Mouse (Mus musculus) C2C12 (cell line): Measurements from ENCODE around the gene Resf1. TPM values are rescaled to one million over a fixed set of nuclear protein-coding genes. Genes with fewer than 3 reads are reported as not detected.

Source experiments
- H3K27me3 ChIP-seq: one replicate; pipeline ENCODE4 v1.6.1; 2011; ENCODE audit not compliant: control insufficient read depth, insufficient read depth, insufficient read length
- H3K36me3 ChIP-seq: one replicate; pipeline ENCODE4 v1.6.1; 2011; ENCODE audit not compliant: control insufficient read depth, insufficient read depth
- H3K4me3 ChIP-seq: one replicate; pipeline ENCODE4 v1.5.1; 2011; ENCODE audit warnings: mild to moderate bottlenecking, control low read depth; ENCODE audit not compliant: poor library complexity, insufficient read depth, severe bottlenecking
- H3K79me2 ChIP-seq: one replicate; pipeline ENCODE4 v1.6.1; 2011; ENCODE audit not compliant: control insufficient read depth, insufficient read depth
- H3K79me3 ChIP-seq: one replicate; pipeline ENCODE4 v1.6.1; 2011; ENCODE audit warnings: low read depth, control low read depth
- H3ac ChIP-seq: one replicate; pipeline ENCODE3; 2011; ENCODE audit warnings: low read depth; ENCODE audit not compliant: control insufficient read depth, insufficient read length
- CEBPB ChIP-seq: IDR thresholded peaks from one replicate; pipeline ENCODE4 v1.6.1; 2011; ENCODE audit warnings: low read depth, mild to moderate bottlenecking, control low read depth, moderate library complexity
- CTCF ChIP-seq: IDR thresholded peaks from one replicate; pipeline ENCODE4 v1.5.1; 2011; ENCODE audit not compliant: control insufficient read depth, insufficient read depth, insufficient read length
- FOSL1 ChIP-seq: IDR thresholded peaks from one replicate; pipeline ENCODE4 v1.8.0; 2011; ENCODE audit warnings: mild to moderate bottlenecking, low read length; ENCODE audit not compliant: poor library complexity, insufficient read depth, severe bottlenecking
- MAX ChIP-seq: IDR thresholded peaks from one replicate; pipeline ENCODE4 v1.6.1; 2011; ENCODE audit warnings: mild to moderate bottlenecking, control low read depth
- MYOD1 ChIP-seq: IDR thresholded peaks from one replicate; pipeline ENCODE4 v1.6.1; 2011; ENCODE audit warnings: low read depth; ENCODE audit not compliant: control insufficient read depth, insufficient read length
- MYOG ChIP-seq: IDR thresholded peaks from one replicate; pipeline ENCODE4 v1.6.1; 2011; ENCODE audit not compliant: control insufficient read depth, insufficient read length; ENCODE audit errors: extremely low read depth
- USF1 ChIP-seq: IDR thresholded peaks from one replicate; pipeline ENCODE4 v1.6.1; 2011; ENCODE audit warnings: low read depth, mild to moderate bottlenecking, control low read depth, moderate library complexity
- polyA plus RNA-seq: library from polyadenylated mRNA; unstranded; fragments of >200 nt; fragmentation: generic; extraction: Trizol; gene quantifications from one replicate; pipeline ENCODE4 v1.2.1, GENCODE M21; 2012; ENCODE audit warnings: missing spikeins

The Resf1 gene
- polyA plus RNA-seq, 1 experiment: 4.3 TPM

DNA sequence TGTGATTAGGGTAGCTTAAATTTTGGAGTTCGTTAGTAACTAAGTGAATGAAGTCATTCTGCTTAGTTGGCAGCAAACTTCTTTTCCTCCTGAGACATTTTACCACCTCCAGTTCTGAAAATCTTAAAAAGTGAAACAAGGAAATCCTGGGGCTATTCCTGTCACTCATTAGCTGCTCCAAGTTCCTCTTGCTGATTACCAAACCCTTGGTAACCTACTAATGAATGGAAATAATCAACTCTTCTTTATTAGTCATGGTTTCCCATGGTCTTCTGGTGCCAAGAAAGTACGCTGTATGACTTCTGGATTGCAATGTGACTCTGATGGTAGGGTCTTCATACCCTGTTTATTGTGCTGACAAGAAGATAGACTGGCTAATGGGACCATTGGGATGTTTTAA, 5.7 kb downstream of the Resf1 start:
- H3K79me3 ChIP-seq: peaks cover 46% of the 10 kb centered on the region
- H3ac ChIP-seq: no peak overlapping the region
- no peak overlapping the region for H3K4me3 ChIP-seq
- H3K27me3 ChIP-seq: no peaks in the 10 kb centered on the region
- TF ChIP-seq CEBPB (no peak), CTCF (no peak), MYOG (no peak), USF1 (no peak), FOSL1 (no peak), MAX (no peak), MYOD1 (no peak)
- peaks cover 71% of the 10 kb centered on the region for H3K79me2 ChIP-seq
- H3K36me3 ChIP-seq: peaks cover 84% of the 10 kb centered on the region

DNA sequence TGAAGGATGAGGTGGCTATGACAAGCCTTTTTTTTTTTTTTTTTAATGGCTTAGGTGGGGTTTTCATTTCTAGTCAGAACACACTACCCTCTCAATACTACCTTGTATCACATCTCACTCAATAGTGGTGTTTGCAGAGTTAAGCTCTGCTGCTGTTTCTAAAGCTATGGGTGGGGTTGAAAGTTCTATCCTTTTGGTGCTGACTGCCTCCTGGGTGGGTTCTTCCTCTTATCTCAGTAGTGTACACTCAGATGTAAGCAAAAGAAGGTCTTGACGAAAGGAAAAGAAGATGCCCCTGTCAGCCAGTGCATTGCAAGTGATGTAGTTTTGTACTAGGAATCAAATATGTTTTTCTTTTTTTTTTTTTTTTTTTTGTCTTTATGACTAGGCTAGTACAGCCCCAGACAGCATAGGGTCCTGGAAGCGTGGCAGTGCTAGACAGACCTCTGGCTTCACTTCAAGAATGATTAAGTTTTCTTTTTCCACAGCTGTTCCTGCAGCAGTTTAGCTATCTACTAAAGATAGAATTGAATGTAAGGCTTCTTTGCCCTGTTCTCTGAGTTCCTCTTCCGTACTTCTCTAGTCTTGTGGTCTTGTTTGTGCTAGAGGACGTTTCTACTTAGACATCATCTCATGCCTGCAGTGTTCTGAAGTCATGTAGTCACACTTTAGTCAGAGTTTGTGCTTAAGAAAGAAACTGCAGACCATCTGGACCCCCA, 14.5 kb downstream of the Resf1 start:
- TF ChIP-seq CEBPB (no peak), MAX (no peak), FOSL1 (no peak), USF1 (no peak), CTCF (no peak), MYOD1 (no peak), MYOG (no peak)
- H3ac ChIP-seq: no peak overlapping the region
- no peak overlapping the region for H3K4me3 ChIP-seq
- no peaks in the 10 kb centered on the region for H3K27me3 ChIP-seq
- H3K79me2 ChIP-seq: no peaks in the 10 kb centered on the region
- H3K79me3 ChIP-seq: peaks cover 7% of the 10 kb centered on the region
- peaks cover 97% of the 10 kb centered on the region for H3K36me3 ChIP-seq

DNA sequence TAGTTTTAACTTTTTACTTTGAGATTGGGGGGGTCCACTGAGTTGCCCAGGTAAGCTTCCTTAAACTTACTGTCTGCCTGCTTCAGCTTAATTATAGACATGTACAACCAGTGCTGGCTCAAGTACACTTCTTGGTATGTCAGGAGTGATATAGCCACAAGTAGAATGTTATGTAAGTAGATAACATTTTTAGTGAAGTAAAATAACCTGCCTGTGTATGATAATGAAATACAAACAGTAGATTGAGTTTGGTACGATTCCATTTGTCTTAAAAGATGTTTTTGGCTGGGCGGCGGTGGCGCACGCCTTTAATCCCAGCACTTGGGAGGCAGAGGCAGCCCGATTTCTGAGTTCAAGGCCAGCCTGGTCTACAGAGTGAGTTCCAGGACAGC, 15.0 kb downstream of the Resf1 start:
- TF ChIP-seq FOSL1 (no peak), MYOG (no peak), MYOD1 (no peak), MAX (no peak), USF1 (no peak), CTCF (no peak), CEBPB (no peak)
- Histone ChIP-seq H3K79me3 (peaks cover 10% of the 10 kb centered on the region), H3K36me3 (peaks cover 97% of the 10 kb centered on the region), H3K4me3 (no peak overlapping the region), H3ac (no peak overlapping the region), H3K27me3 (no peaks in the 10 kb centered on the region), H3K79me2 (no peaks in the 10 kb centered on the region)

DNA sequence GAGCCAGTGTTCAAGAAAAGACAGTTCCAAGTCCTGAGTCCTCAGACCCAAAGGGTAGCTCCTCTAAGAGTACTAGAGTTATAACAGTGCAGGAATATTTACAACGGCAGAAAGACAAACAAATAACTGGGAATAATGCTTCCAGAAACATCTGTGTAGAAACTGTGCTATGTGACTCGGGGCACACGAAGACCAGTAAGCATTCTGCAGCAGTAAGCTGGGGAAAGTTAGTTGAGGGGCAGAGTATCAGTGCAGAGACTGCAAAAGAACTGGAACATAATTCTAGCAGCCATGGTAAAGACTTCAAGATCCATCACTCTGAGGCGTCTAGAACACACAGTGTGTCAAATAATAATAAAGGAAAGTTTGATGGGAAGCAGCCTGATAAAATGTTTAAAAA, 19.9 kb downstream of the Resf1 start:
- Histone ChIP-seq H3K4me3 (no peak overlapping the region), H3K36me3 (peaks cover 84% of the 10 kb centered on the region), H3K79me2 (peaks cover 21% of the 10 kb centered on the region), H3K79me3 (peaks cover 9% of the 10 kb centered on the region), H3K27me3 (no peaks in the 10 kb centered on the region), H3ac (no peak overlapping the region)
- no peak for TF ChIP-seq MYOG
- TF ChIP-seq CEBPB: no peak
- TF ChIP-seq MAX: no peak
- TF ChIP-seq FOSL1: no peak
- no peak for TF ChIP-seq CTCF
- no peak for TF ChIP-seq USF1
- no peak for TF ChIP-seq MYOD1

DNA sequence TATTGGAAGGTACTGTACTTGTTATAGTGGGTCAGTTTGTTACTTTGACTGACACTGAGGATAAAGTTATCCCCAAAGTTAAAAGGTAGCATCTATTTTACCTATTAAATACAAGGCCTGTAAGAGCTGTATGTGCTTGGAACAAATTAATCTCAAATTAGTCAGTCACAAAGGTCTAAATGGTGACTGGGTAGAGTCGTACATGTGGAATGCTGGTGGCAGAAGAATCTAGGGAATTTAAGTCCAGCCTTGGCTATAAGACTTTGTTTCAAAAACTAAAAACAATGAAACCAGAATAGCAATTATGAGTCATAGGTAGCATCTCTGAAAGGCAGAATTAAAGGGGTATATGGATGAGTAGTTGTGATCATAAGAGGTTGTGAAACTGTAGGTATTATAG, 21.1 kb downstream of the Resf1 start:
- H3K36me3 ChIP-seq: peaks cover 84% of the 10 kb centered on the region
- peaks cover 21% of the 10 kb centered on the region for H3K79me2 ChIP-seq
- H3ac ChIP-seq: no peak overlapping the region
- TF ChIP-seq MYOG: no peak
- no peak for TF ChIP-seq CTCF
- TF ChIP-seq MYOD1: no peak
- TF ChIP-seq MAX: no peak
- TF ChIP-seq CEBPB: no peak
- no peak for TF ChIP-seq FOSL1
- H3K79me3 ChIP-seq: peaks cover 9% of the 10 kb centered on the region
- H3K27me3 ChIP-seq: no peaks in the 10 kb centered on the region
- no peak overlapping the region for H3K4me3 ChIP-seq

DNA sequence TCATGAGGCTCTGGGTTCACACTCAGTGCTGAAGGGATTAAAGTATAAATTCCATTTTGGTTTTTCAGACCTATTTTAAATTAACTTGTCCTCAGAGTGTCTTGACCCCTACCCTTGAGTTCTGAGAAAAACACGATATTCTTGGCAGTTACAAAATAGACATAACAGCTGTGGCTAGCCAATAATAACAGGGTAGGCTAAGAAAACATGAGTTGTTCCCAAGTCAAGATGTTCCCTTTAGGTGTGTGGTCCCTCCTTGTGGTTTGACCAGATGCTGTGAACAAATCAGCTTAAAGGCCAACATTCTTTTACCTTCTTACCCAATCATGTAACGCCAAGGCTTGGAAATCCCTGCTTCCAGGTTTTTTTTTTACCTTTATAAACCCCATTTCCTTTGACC, 23.8 kb downstream of the Resf1 start:
- Histone ChIP-seq H3K79me2 (peaks cover 21% of the 10 kb centered on the region), H3K4me3 (no peak overlapping the region), H3K36me3 (peaks cover 80% of the 10 kb centered on the region), H3ac (no peak overlapping the region), H3K27me3 (no peaks in the 10 kb centered on the region), H3K79me3 (peaks cover 7% of the 10 kb centered on the region)
- TF ChIP-seq MAX (no peak), USF1 (no peak), CTCF (no peak), MYOD1 (no peak), MYOG (no peak), CEBPB (no peak), FOSL1 (no peak)
